Comparison of ENCODE assay signal across 23 mouse cellular contexts in the genomic region with DNA sequence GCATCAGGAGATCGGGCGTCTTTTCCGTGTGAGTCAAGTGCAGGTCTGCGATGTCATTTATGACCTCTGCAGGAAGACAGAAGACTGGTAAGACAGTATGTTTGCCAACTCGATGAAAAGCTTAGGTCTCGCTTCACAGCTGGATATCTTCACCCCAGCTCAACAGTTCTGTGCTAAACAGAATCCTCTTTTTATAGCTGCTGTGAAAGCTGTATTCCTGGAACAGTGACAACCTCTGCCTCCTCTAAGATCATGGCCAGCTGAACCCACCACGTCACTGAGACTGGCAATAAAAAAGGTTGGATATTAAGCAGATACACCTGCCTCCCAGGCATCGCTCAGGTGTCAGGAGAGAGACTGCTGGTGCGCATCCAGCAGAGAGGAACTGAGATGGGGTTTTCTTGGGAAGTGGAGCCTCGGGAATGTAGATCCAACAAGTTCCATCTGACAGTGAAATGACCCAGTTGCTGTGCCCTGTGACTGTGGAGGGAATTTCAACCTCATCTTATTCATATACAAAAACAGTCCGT.
DNase-seq lines count a peak whose midpoint lies in the region; ATAC-seq lines count a peak whose summit lies in the region.
"Had no signal": no experiment of that assay in that cellular context is flagged by ENCODE, and none has a peak within 500 bp of the region (broad histone marks: within the 10 kb centered on the region; RNA-seq: fewer than 3 reads in every experiment).

No protein-coding gene starts in this region.

- no peak overlapping the region for H3K4me2 ChIP-seq in heart, embryonic 12.5 days
- H3K4me2 ChIP-seq in intestine, embryonic 14.5 days (ENCODE audit: low read length): peak overlapping the region; percentile 15; the same call in 1 of the 2 replicates
- no peak overlapping the region for H3K4me2 ChIP-seq in stomach, embryonic 14.5 days (replicated peaks; ENCODE audit: low read depth, low read length)
- H3K4me2 ChIP-seq: embryonic facial prominence, embryonic 15.5 days; limb, embryonic 15.5 days; liver, embryonic 15.5 days; neural tube, embryonic 13.5 days had no signal

- DNase-seq in heart, postnatal 4 days: peak; percentile 8
- DNase-seq in kidney, postnatal 4 days: peak; percentile 12 to 24
- no peak for DNase-seq in kidney, adult 18-20 months
- peak; percentile 76 for DNase-seq in intestine, embryonic 14.5 days (ENCODE audit: low spot score)
- no peak for DNase-seq in adrenal gland, postnatal 36 days
- DNase-seq: adrenal gland, postnatal 10 days; cerebellum, adult 11-12 months; cerebellum, postnatal 25 days; forebrain, postnatal 0 days; layer of hippocampus, postnatal 36 days; midbrain, embryonic 14.5 days; right cerebral cortex, adult 18-20 months; thymus, postnatal 36 days had no signal

- WGBS in heart, embryonic 12.5 days: 59% methylated on average over 11 of the region's 11 CpGs
- 20% methylated on average over 11 of the region's 11 CpGs for WGBS in intestine, embryonic 14.5 days
- 39% methylated on average over 11 of the region's 11 CpGs for WGBS in stomach, embryonic 14.5 days

- no peak overlapping the region for H3K9ac ChIP-seq in heart, embryonic 12.5 days
- no peak overlapping the region for H3K9ac ChIP-seq in intestine, embryonic 14.5 days (ENCODE audit: low read length)
- H3K9ac ChIP-seq in stomach, embryonic 14.5 days (replicated peaks; ENCODE audit: low read depth, low read length): no peak overlapping the region
- H3K9ac ChIP-seq: embryonic facial prominence, embryonic 15.5 days; forebrain, postnatal 0 days; limb, embryonic 15.5 days; liver, embryonic 15.5 days; neural tube, embryonic 13.5 days had no signal

- H3K9me3 ChIP-seq in heart, embryonic 12.5 days (replicated peaks): no peaks in the 10 kb centered on the region
- no peaks in the 10 kb centered on the region for H3K9me3 ChIP-seq in intestine, embryonic 14.5 days (ENCODE audit: control insufficient read depth, low read length)
- no peaks in the 10 kb centered on the region for H3K9me3 ChIP-seq in stomach, embryonic 14.5 days (ENCODE audit: control insufficient read depth, low read depth, low read length)
- H3K9me3 ChIP-seq: embryonic facial prominence, embryonic 15.5 days; limb, embryonic 15.5 days; liver, embryonic 15.5 days; neural tube, embryonic 13.5 days had no signal

- no peak overlapping the region for H3K27ac ChIP-seq in heart, embryonic 12.5 days (ENCODE audit: poor library complexity, severe bottlenecking)
- H3K27ac ChIP-seq in intestine, embryonic 14.5 days (ENCODE audit: low read depth): peak overlapping the region; percentile 62
- H3K27ac ChIP-seq in stomach, embryonic 14.5 days (ENCODE audit: low read length): peak overlapping the region; percentile 86
- H3K27ac ChIP-seq: limb, embryonic 15.5 days; liver, embryonic 15.5 days; neural tube, embryonic 13.5 days had no signal

- H3K4me3 ChIP-seq in heart, embryonic 12.5 days: no peak overlapping the region
- H3K4me3 ChIP-seq in intestine, embryonic 14.5 days (ENCODE audit: low read depth, low read length): no peak overlapping the region
- H3K4me3 ChIP-seq in stomach, embryonic 14.5 days (ENCODE audit: low read depth, low read length): no peak overlapping the region
- H3K4me3 ChIP-seq: embryonic facial prominence, embryonic 15.5 days; limb, embryonic 15.5 days; liver, embryonic 15.5 days; megakaryocyte, embryonic 14.5 days; neural tube, embryonic 13.5 days had no signal

- H3K27me3 ChIP-seq in heart, embryonic 12.5 days (replicated peaks): no peaks in the 10 kb centered on the region
- no peaks in the 10 kb centered on the region for H3K27me3 ChIP-seq in intestine, embryonic 14.5 days (replicated peaks; ENCODE audit: control insufficient read depth, insufficient read depth, low read length)
- H3K27me3 ChIP-seq in stomach, embryonic 14.5 days (ENCODE audit: control insufficient read depth, insufficient read depth, low read length): no peaks in the 10 kb centered on the region
- H3K27me3 ChIP-seq: embryonic facial prominence, embryonic 15.5 days; limb, embryonic 15.5 days; liver, embryonic 15.5 days; megakaryocyte, embryonic 14.5 days; neural tube, embryonic 13.5 days had no signal

- H3K36me3 ChIP-seq in heart, embryonic 12.5 days: no peaks in the 10 kb centered on the region
- no peaks in the 10 kb centered on the region for H3K36me3 ChIP-seq in intestine, embryonic 14.5 days (ENCODE audit: control insufficient read depth, insufficient read depth, low read length)
- H3K36me3 ChIP-seq in stomach, embryonic 14.5 days (ENCODE audit: control insufficient read depth, insufficient read depth, low read length): no peaks in the 10 kb centered on the region
- H3K36me3 ChIP-seq: embryonic facial prominence, embryonic 15.5 days; G1E; limb, embryonic 15.5 days; liver, embryonic 15.5 days; neural tube, embryonic 13.5 days had no signal

- 0 out of 2 replicates have a peak, but pooled peaks cover 11% of the 10 kb centered on the region for H3K4me1 ChIP-seq in heart, embryonic 12.5 days (replicated peaks)
- peaks cover 23% of the 10 kb centered on the region for H3K4me1 ChIP-seq in intestine, embryonic 14.5 days (replicated peaks; ENCODE audit: control insufficient read depth, insufficient read depth, low read length)
- H3K4me1 ChIP-seq in stomach, embryonic 14.5 days (ENCODE audit: control insufficient read depth, insufficient read depth, low read length): peaks cover 10% of the 10 kb centered on the region
- H3K4me1 ChIP-seq: liver, embryonic 15.5 days; megakaryocyte, embryonic 14.5 days; neural tube, embryonic 13.5 days had no signal

- ATAC-seq in heart, embryonic 12.5 days (ENCODE audit: insufficient number of reproducible peaks, low FRiP score): no peak
- peak; percentile 89 for ATAC-seq in intestine, embryonic 14.5 days (replicated peaks; ENCODE audit: low FRiP score, low TSS enrichment, low read depth)
- peak; percentile 63; the same call in 1 of the 2 replicates for ATAC-seq in stomach, embryonic 14.5 days (ENCODE audit: insufficient number of reproducible peaks, insufficient read depth, low FRiP score, low read depth)
- ATAC-seq: activated CD4-positive, CD25-positive, alpha-beta regulatory T cell, adult 4 months; forebrain, postnatal 0 days; hindbrain, embryonic 16.5 days had no signal

Comparison
In these comparisons a context has a peak if more than half of its experiments do, and no peak if none do; other contexts are left out.
1. DNase-seq: peak in heart, postnatal 4 days (single experiment), kidney, postnatal 4 days (2 of 2) and intestine, embryonic 14.5 days (single experiment); none in kidney, adult 18-20 months (single experiment) and adrenal gland, postnatal 36 days (0 of 2).